38 mouse cellular contexts compared by ENCODE assay signal in the genomic region with DNA sequence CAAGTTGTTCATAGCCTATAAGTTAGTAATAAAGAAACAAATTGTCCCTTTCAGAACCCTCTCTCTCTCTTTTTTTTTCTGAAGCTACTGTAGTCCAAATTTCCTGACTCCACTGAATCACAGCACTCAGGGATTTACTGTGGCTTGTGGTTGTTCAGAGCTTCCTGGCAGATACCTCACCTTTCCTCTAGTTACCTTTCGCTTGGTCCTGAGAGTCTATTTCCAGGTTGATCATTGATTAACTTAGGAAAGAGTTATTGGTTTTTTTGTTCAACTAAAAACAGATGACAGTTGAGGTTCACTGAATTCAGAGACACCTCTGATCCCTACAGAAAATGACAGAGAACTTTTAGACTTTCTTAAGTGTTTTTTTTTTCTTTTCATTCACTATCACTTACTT. TPM values are rescaled to one million over a fixed set of nuclear protein-coding genes. Genes with fewer than 3 reads are reported as not detected.
"Had no signal": no experiment of that assay in that cellular context is flagged by ENCODE, and none has a peak within 500 bp of the region (broad histone marks: within the 10 kb centered on the region; RNA-seq: fewer than 3 reads in every experiment).

No protein-coding gene starts in this region.

- ATAC-seq: forebrain, postnatal 0 days; hindbrain, postnatal 0 days; intestine, embryonic 16.5 days had no signal

- H3K9me3 ChIP-seq: heart, embryonic 12.5 days; hindbrain, embryonic 13.5 days; hindbrain, embryonic 15.5 days; kidney, embryonic 15.5 days; limb, embryonic 13.5 days; limb, embryonic 15.5 days had no signal

- H3K9ac ChIP-seq: forebrain, postnatal 0 days; heart, embryonic 12.5 days; hindbrain, embryonic 13.5 days; hindbrain, embryonic 15.5 days; kidney, embryonic 15.5 days; limb, embryonic 13.5 days; limb, embryonic 15.5 days; liver, embryonic 14.5 days had no signal

- H3K36me3 ChIP-seq: heart, embryonic 12.5 days; hindbrain, embryonic 13.5 days; hindbrain, embryonic 15.5 days; kidney, embryonic 15.5 days; limb, embryonic 13.5 days; limb, embryonic 15.5 days had no signal

- DNase-seq: forebrain, postnatal 0 days; gastrocnemius, postnatal 14 days; gastrocnemius, postnatal 36 days; heart, adult 2 months; heart, postnatal 10 days; kidney, adult 11 months; kidney, postnatal 10 days; layer of hippocampus, adult 9-11 months; layer of hippocampus, postnatal 36 days; left cerebral cortex, postnatal 4 days; lung, adult 18-20 months had no signal

- H3K4me3 ChIP-seq: heart, adult 2 months; heart, embryonic 12.5 days; hindbrain, embryonic 13.5 days; hindbrain, embryonic 15.5 days; kidney, embryonic 15.5 days; limb, embryonic 13.5 days; limb, embryonic 15.5 days had no signal

- H3K4me2 ChIP-seq: heart, embryonic 12.5 days; hindbrain, embryonic 13.5 days; hindbrain, embryonic 15.5 days; kidney, embryonic 15.5 days; limb, embryonic 13.5 days; limb, embryonic 15.5 days had no signal

- H3K27ac ChIP-seq: heart, adult 2 months; hindbrain, embryonic 13.5 days; hindbrain, embryonic 15.5 days; hindbrain, postnatal 0 days; kidney, embryonic 15.5 days; limb, embryonic 13.5 days; limb, embryonic 15.5 days; liver, embryonic 14.5 days had no signal

- H3K4me1 ChIP-seq: heart, embryonic 12.5 days; hindbrain, embryonic 13.5 days; hindbrain, embryonic 15.5 days; kidney, embryonic 15.5 days; limb, embryonic 13.5 days; limb, embryonic 15.5 days had no signal

- H3K27me3 ChIP-seq: heart, embryonic 12.5 days; hindbrain, embryonic 13.5 days; hindbrain, embryonic 15.5 days; kidney, embryonic 15.5 days; limb, embryonic 13.5 days; limb, embryonic 15.5 days had no signal

RNA-seq across cellular contexts. Expression of a gene that starts 9.6 kb away (rescaled TPM):
- total RNA-seq: layer of hippocampus, adult 8-10 months; left cerebral cortex, adult 18-20 months had no signal

RNA-seq across cellular contexts. Expression of a gene that starts 33.6 kb away (rescaled TPM):
- total RNA-seq: gastrocnemius, postnatal 14 days; heart, adult 2 months; heart, postnatal 10 days; heart, postnatal 25 days; hematopoietic stem cell, adult 5-6 weeks; left cerebral cortex, adult 18-20 months; left cerebral cortex, postnatal 10 days had no signal
- polyA plus RNA-seq: forebrain, postnatal 0 days; heart, embryonic 12.5 days; hindbrain, embryonic 13.5 days; hindbrain, embryonic 15.5 days; limb, embryonic 11.5 days; limb, embryonic 13.5 days; limb, embryonic 15.5 days had no signal

RNA-seq across cellular contexts. Expression of a gene that starts 35.2 kb away (rescaled TPM):
- total RNA-seq: forebrain, postnatal 0 days; gastrocnemius, adult 18-20 months; gastrocnemius, adult 8-10 months; gastrocnemius, postnatal 14 days; gastrocnemius, postnatal 36 days; heart, adult 2 months; heart, postnatal 10 days; heart, postnatal 25 days; hematopoietic stem cell, adult 5-6 weeks; hindbrain, postnatal 0 days; layer of hippocampus, adult 18-20 months; layer of hippocampus, adult 8-10 months; layer of hippocampus, postnatal 14 days; layer of hippocampus, postnatal 36 days; left cerebral cortex, adult 18-20 months; left cerebral cortex, adult 8-10 months; left cerebral cortex, postnatal 10 days; left cerebral cortex, postnatal 25 days; left cerebral cortex, postnatal 4 days had no signal
- polyA plus RNA-seq: forebrain, postnatal 0 days; gonadal fat pad, adult 2 months; heart, adult 2 months; heart, embryonic 12.5 days; heart, embryonic 14.5 days; heart, embryonic 16.5 days; hindbrain, embryonic 11.5 days; hindbrain, embryonic 13.5 days; hindbrain, embryonic 15.5 days; hindbrain, postnatal 0 days; intestine, embryonic 14.5 days; intestine, embryonic 16.5 days; kidney, embryonic 15.5 days; large intestine, adult 2 months; limb, embryonic 11.5 days; limb, embryonic 13.5 days; limb, embryonic 15.5 days; liver, embryonic 14.5 days had no signal

RNA-seq across cellular contexts. Expression of a gene that starts 53.5 kb away (rescaled TPM):
- total RNA-seq: forebrain, postnatal 0 days; gastrocnemius, adult 18-20 months; gastrocnemius, adult 8-10 months; gastrocnemius, postnatal 14 days; gastrocnemius, postnatal 36 days; heart, adult 2 months; heart, postnatal 10 days; heart, postnatal 25 days; hematopoietic stem cell, adult 5-6 weeks; hindbrain, postnatal 0 days; layer of hippocampus, adult 18-20 months; layer of hippocampus, adult 8-10 months; layer of hippocampus, postnatal 14 days; layer of hippocampus, postnatal 36 days; left cerebral cortex, adult 18-20 months; left cerebral cortex, adult 8-10 months; left cerebral cortex, postnatal 10 days; left cerebral cortex, postnatal 25 days; left cerebral cortex, postnatal 4 days had no signal
- polyA plus RNA-seq: gonadal fat pad, adult 2 months; heart, adult 2 months; heart, embryonic 12.5 days; heart, embryonic 14.5 days; heart, embryonic 16.5 days; hindbrain, embryonic 11.5 days; hindbrain, embryonic 13.5 days; hindbrain, embryonic 15.5 days; intestine, embryonic 16.5 days; kidney, embryonic 15.5 days; large intestine, adult 2 months; limb, embryonic 11.5 days; limb, embryonic 13.5 days; limb, embryonic 15.5 days; liver, embryonic 14.5 days had no signal
